Comparison of ENCODE assay signal across 8 mouse cellular contexts in genomic region chr2:168902634-168903033, GRCm38 (mm10). TPM values are rescaled to one million over a fixed set of nuclear protein-coding genes. Genes with fewer than 3 reads are reported as not detected.
A peak's percentile ranks its signal among the peaks of the same experiment; 100 is the strongest.
DNase-seq lines count a peak whose midpoint lies in the region; ATAC-seq and TF ChIP-seq lines count a peak whose summit lies in the region.

No protein-coding gene starts in this region.

- peak; percentile 17 to 44 for DNase-seq in frontal cortex, postnatal 36 days (ENCODE audit: low spot score in 2 of 2)
- no peak for DNase-seq in frontal cortex, postnatal 10 days (ENCODE audit: low spot score in 2 of 2)
- peak; percentile 93 for DNase-seq in midbrain, embryonic 11.5 days (ENCODE audit: low spot score, missing footprints)
- peak; percentile 36 for DNase-seq in T-cell, adult 2 months (ENCODE audit: low spot score)
- no peak for DNase-seq in left cerebral cortex, postnatal 25 days (ENCODE audit: low spot score in 2 of 2)

- WGBS in midbrain, embryonic 11.5 days: 30% methylated on average over 8 of the region's 8 CpGs
- 32% methylated on average over 8 of the region's 8 CpGs for WGBS in midbrain, embryonic 16.5 days
- WGBS in olfactory bulb, adult 2 months: 33% methylated on average over 8 of the region's 8 CpGs

- peaks cover 9% of the 10 kb centered on the region for H3K4me1 ChIP-seq in midbrain, embryonic 11.5 days (ENCODE audit: control insufficient read depth, insufficient read depth, low read length)
- H3K4me1 ChIP-seq in midbrain, embryonic 16.5 days (ENCODE audit: control insufficient read depth, insufficient read depth, low read length): no peaks in the 10 kb centered on the region; the same call in 1 of the 2 replicates
- H3K4me1 ChIP-seq in olfactory bulb, adult 2 months (ENCODE audit: control insufficient read depth, insufficient read depth, low read length): peaks cover 3% of the 10 kb centered on the region; the same call in 1 of the 2 replicates

- H3K9me3 ChIP-seq in midbrain, embryonic 11.5 days (ENCODE audit: control insufficient read depth, low read length): no peaks in the 10 kb centered on the region
- H3K9me3 ChIP-seq in midbrain, embryonic 16.5 days (replicated peaks; ENCODE audit: control insufficient read depth, low read length, poor library complexity, severe bottlenecking): no peaks in the 10 kb centered on the region

- no peaks in the 10 kb centered on the region for H3K36me3 ChIP-seq in midbrain, embryonic 11.5 days (ENCODE audit: control insufficient read depth, insufficient read depth, low read length)
- no peaks in the 10 kb centered on the region for H3K36me3 ChIP-seq in midbrain, embryonic 16.5 days (ENCODE audit: control insufficient read depth, insufficient read depth, low read length)

- 0 out of 2 replicates have a peak, but pooled peaks have one; percentile 35 for TF ChIP-seq CTCF in olfactory bulb, adult 2 months (IDR thresholded peaks at IDR 0.05; ENCODE audit: insufficient read depth, low read depth, low read length)

- no peak for ATAC-seq in midbrain, embryonic 11.5 days (ENCODE audit: low FRiP score)
- ATAC-seq in midbrain, embryonic 16.5 days: no peak
- ATAC-seq in hematopoietic stem cell, adult 5-6 weeks (replicated peaks in 1 of 2; ENCODE audit: insufficient read depth in 1 of 2, low FRiP score in 2 of 2, low TSS enrichment in 1 of 2, low read depth in 1 of 2, poor library complexity in 2 of 2, severe bottlenecking in 2 of 2): peak; percentile 20 to 47; a peak in 1 of 4 replicates

- no peaks in the 10 kb centered on the region for H3K27me3 ChIP-seq in midbrain, embryonic 11.5 days (ENCODE audit: control insufficient read depth, insufficient read depth, low read length)
- no peaks in the 10 kb centered on the region for H3K27me3 ChIP-seq in midbrain, embryonic 16.5 days (ENCODE audit: control insufficient read depth, insufficient read depth, low read depth, low read length)

- H3K4me2 ChIP-seq in midbrain, embryonic 11.5 days: no peak overlapping the region
- no peak overlapping the region for H3K4me2 ChIP-seq in midbrain, embryonic 16.5 days (ENCODE audit: low read length)

- intact Hi-C loops in left cerebral cortex, postnatal 25 days (cut with DNase I): no loop called here

- no peak overlapping the region for H3K4me3 ChIP-seq in midbrain, embryonic 11.5 days (ENCODE audit: low read depth, low read length)
- H3K4me3 ChIP-seq in midbrain, embryonic 16.5 days (ENCODE audit: low read depth, low read length): no peak overlapping the region
- no peak overlapping the region for H3K4me3 ChIP-seq in olfactory bulb, adult 2 months (ENCODE audit: insufficient read depth, low read depth, low read length)

- no peak overlapping the region for H3K27ac ChIP-seq in midbrain, embryonic 11.5 days (ENCODE audit: low read depth, low read length)
- H3K27ac ChIP-seq in midbrain, embryonic 16.5 days (ENCODE audit: low read length): no peak overlapping the region
- H3K27ac ChIP-seq in olfactory bulb, adult 2 months (ENCODE audit: insufficient read depth, low read depth, low read length): no peak overlapping the region

- no peak for TF ChIP-seq POLR2A in olfactory bulb, adult 2 months (IDR thresholded peaks at IDR 0.05; ENCODE audit: insufficient read depth, low read depth, low read length)

- no peak overlapping the region for H3K9ac ChIP-seq in midbrain, embryonic 11.5 days (ENCODE audit: low read length)
- H3K9ac ChIP-seq in midbrain, embryonic 16.5 days (ENCODE audit: low read depth, low read length): no peak overlapping the region

RNA-seq across cellular contexts. Expression of gene Zfp64, which starts 52.8 kb away (rescaled TPM):
- polyA plus RNA-seq in midbrain, embryonic 11.5 days (2014; fragmentation: Nextera tagmentation; extraction: Ambion mirVana): 35.6 and 39.4 TPM in 2 replicates
- polyA plus RNA-seq in midbrain, embryonic 16.5 days (2015; fragmentation: Nextera tagmentation; extraction: Ambion mirVana): 42.0 and 46.0 TPM in 2 replicates
- total RNA-seq in hematopoietic stem cell, adult 5-6 weeks (2017): 24.0 and 35.9 TPM in 2 replicates
- polyA plus RNA-seq in olfactory bulb, adult 2 months (2012; ENCODE audit: insufficient read depth, insufficient read length, low replicate concordance, missing spikeins): not detected in 2 replicates
- 10 to 100 TPM; 15.1 to 15.4 TPM for total RNA-seq in left cerebral cortex, postnatal 25 days (2021)

Comparison
In these comparisons a context has a peak if more than half of its experiments do, and no peak if none do; other contexts are left out.
1. DNase-seq: peak in frontal cortex, postnatal 36 days (2 of 2), midbrain, embryonic 11.5 days (single experiment) and T-cell, adult 2 months (single experiment); none in frontal cortex, postnatal 10 days (0 of 2) and left cerebral cortex, postnatal 25 days (0 of 2).
2. ATAC-seq: peak in hematopoietic stem cell, adult 5-6 weeks (2 of 2); none in midbrain, embryonic 11.5 days (single experiment) and midbrain, embryonic 16.5 days (single experiment).
3. RNA of gene Zfp64, which starts 52.8 kb away (polyA plus RNA-seq): 42.0 to 46.0 TPM in midbrain, embryonic 16.5 days and 35.6 to 39.4 TPM in midbrain, embryonic 11.5 days; not detected in olfactory bulb, adult 2 months; every median in the first group is over 10 times any median in the second.